Mouse (Mus musculus) testis, adult 2 months (tissue): ENCODE results near the gene Tarsl2.

ENCODE experiments used
- CTCF ChIP-seq: fragments of 200-500 bp; IDR thresholded peaks from 2 replicates; pipeline ENCODE4 v1.5.1; 2012; ENCODE audit warnings: low read depth, mild to moderate bottlenecking, inconsistent platforms, low read length, moderate library complexity; ENCODE audit not compliant: control insufficient read depth, insufficient read depth, insufficient replicate concordance
- POLR2A ChIP-seq: fragments of 200-500 bp; IDR thresholded peaks from 2 replicates; pipeline ENCODE4 v1.6.1; 2012; ENCODE audit warnings: low read depth, mild to moderate bottlenecking, inconsistent platforms, low read length, moderate library complexity; ENCODE audit not compliant: control insufficient read depth

- TF ChIP-seq POLR2A (no peak), CTCF (peak; percentile 57; the same call in 1 of the 2 replicates)
Observed at GRCm38 (mm10) chr7:65610171-65610570, 34.5 kb upstream of the Tarsl2 start.
